Mouse (Mus musculus) stomach, embryonic 14.5 days (tissue): Measurements from ENCODE around the gene Olfr1377. TPM values are rescaled to one million over a fixed set of nuclear protein-coding genes. Genes with fewer than 3 reads are reported as not detected.
"Not testable (repeated sequence)": the region's sequence is repeated elsewhere in the genome, so short reads cannot be mapped to it uniquely, and the experiment has no call there.

Experiments
- ATAC-seq: fragments of 200-750 bp; cut with Nextera tagmentation; 2 replicates; pipeline ENCODE4 v1.8.0; 2017; ENCODE audit warnings: low read depth, moderate TSS enrichment; ENCODE audit not compliant: insufficient number of reproducible peaks, insufficient read depth, low FRiP score
- H3K27ac ChIP-seq: fragments of 300-500 bp; sonication (generic); 2 replicates; pipeline ENCODE4 v1.5.1; 2014; ENCODE audit warnings: mild to moderate bottlenecking, low read length, moderate library complexity, mixed read lengths
- H3K27me3 ChIP-seq: fragments of 300-500 bp; sonication (generic); 2 replicates; pipeline ENCODE4 v1.6.1; 2014; ENCODE audit warnings: low read length, control low read depth, mixed read lengths; ENCODE audit not compliant: control insufficient read depth, insufficient read depth
- H3K36me3 ChIP-seq: fragments of 300-500 bp; sonication (generic); 2 replicates; pipeline ENCODE4 v1.6.1; 2014; ENCODE audit warnings: mild to moderate bottlenecking, control low read depth, low read length, moderate library complexity, mixed read lengths; ENCODE audit not compliant: control insufficient read depth, insufficient read depth
- H3K4me1 ChIP-seq: fragments of 300-500 bp; sonication (generic); 2 replicates; pipeline ENCODE4 v1.6.1; 2014; ENCODE audit warnings: low read length, control low read depth, mixed read lengths; ENCODE audit not compliant: control insufficient read depth, insufficient read depth
- H3K4me2 ChIP-seq: fragments of 300-500 bp; sonication (generic); replicated peaks from 2 replicates; pipeline ENCODE4 v1.6.1; 2014; ENCODE audit warnings: low read depth, low read length, control low read depth
- H3K4me3 ChIP-seq: fragments of 300-500 bp; sonication (generic); 2 replicates; pipeline ENCODE4 v1.5.1; 2014; ENCODE audit warnings: low read depth, low read length, control low read depth
- H3K9ac ChIP-seq: fragments of 300-500 bp; sonication (generic); replicated peaks from 2 replicates; pipeline ENCODE4 v1.6.1; 2014; ENCODE audit warnings: low read depth, mild to moderate bottlenecking, control low read depth, low read length, moderate library complexity, mixed read lengths
- H3K9me3 ChIP-seq: fragments of 300-500 bp; sonication (generic); 2 replicates; pipeline ENCODE4 v1.6.1; 2016; ENCODE audit warnings: low read depth, low read length, control low read depth; ENCODE audit not compliant: control insufficient read depth
- WGBS: fragments of 180-500 bp; shearing (Covaris S2); extraction: QIAGEN DNeasy Blood & Tissue Kit; methylation state at CpG from one replicate; pipeline ENCODE4 v1.1.7; 2014; 5-methylcytosine and 5-hydroxymethylcytosine counted together
- polyA plus RNA-seq: library from polyadenylated mRNA; unstranded; fragments of >200 nt; fragmentation: Nextera tagmentation; extraction: Ambion mirVana; gene quantifications from 2 replicates; pipeline ENCODE4 v1.2.1, GENCODE M21; 2014

Gene Olfr1377
- polyA plus RNA-seq, 1 experiment from 2014 or later, result not detected

GRCm38 (mm10) chr11:51030225-51030624 is 48.5 kb downstream of the Olfr1377 start:
- no peak overlapping the region for H3K9ac ChIP-seq
- no peak overlapping the region for H3K4me2 ChIP-seq
- no peak overlapping the region for H3K4me3 ChIP-seq
- no peaks in the 10 kb centered on the region for H3K4me1 ChIP-seq
- H3K27me3 ChIP-seq, result no peaks in the 10 kb centered on the region
- no peak overlapping the region for H3K27ac ChIP-seq
- no peaks in the 10 kb centered on the region for H3K9me3 ChIP-seq
- H3K36me3 ChIP-seq, result no peaks in the 10 kb centered on the region
- WGBS, result 70% methylated on average over 2 of the region's 2 CpGs
- ATAC-seq, result no peak

DNA sequence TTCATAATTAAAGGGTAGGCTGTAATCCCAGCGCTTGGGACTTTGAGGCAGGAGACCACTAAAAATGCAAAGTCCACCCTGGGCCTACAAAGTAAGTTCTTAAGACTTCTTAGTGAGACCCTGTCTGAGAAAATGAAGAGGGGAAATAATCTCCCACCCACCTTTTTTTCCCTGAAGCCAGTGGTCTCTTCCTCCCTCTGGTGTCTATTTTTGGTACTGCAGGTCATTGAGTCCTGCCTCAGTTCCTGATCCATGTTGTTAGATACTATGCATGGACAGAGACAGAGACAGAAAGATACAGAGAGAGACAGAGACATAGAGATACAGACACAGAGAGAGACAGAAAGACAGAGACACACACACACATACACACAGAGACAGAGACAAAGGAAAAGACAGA is 51.1 kb downstream of the Olfr1377 start:
- WGBS, result 25% methylated on average over 1 of the region's 1 CpGs
- Histone ChIP-seq H3K4me1 (no peaks in the 10 kb centered on the region), H3K4me2 (no peak overlapping the region), H3K4me3 (no peak overlapping the region), H3K9me3 (no peaks in the 10 kb centered on the region), H3K27me3 (no peaks in the 10 kb centered on the region), H3K27ac (no peak overlapping the region), H3K9ac (no peak overlapping the region), H3K36me3 (no peaks in the 10 kb centered on the region)
- ATAC-seq, result no peak

DNA sequence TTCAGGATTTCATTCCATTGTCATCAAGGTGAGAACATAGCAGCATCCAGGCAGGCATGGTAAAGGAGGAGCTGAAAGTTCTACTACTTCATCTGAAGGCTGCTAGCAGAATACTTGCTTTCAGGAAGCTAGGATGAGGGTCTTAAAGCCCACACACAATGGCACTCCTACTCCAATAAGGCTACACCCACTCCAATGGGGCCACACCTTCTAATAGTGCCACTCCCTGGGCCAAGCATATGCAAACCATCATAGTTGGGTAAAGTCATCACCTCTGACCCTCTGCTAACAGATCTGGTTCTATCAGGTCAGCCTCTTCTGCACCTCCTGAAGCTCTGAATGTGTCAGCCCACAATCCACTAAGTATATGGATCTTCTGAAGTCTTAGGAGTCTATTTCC is 52.4 kb downstream of the Olfr1377 start:
- H3K27me3 ChIP-seq, H3K4me3 ChIP-seq, H3K4me2 ChIP-seq, H3K36me3 ChIP-seq, ATAC-seq, H3K9ac ChIP-seq, H3K27ac ChIP-seq, H3K9me3 ChIP-seq, H3K4me1 ChIP-seq: not testable (repeated sequence)

GRCm38 (mm10) chr11:51035951-51036350 is 54.2 kb downstream of the Olfr1377 start:
- Histone ChIP-seq H3K27ac (no peak overlapping the region), H3K4me3 (no peak overlapping the region), H3K9ac (no peak overlapping the region), H3K36me3 (no peaks in the 10 kb centered on the region), H3K9me3 (no peaks in the 10 kb centered on the region), H3K4me1 (no peaks in the 10 kb centered on the region), H3K4me2 (no peak overlapping the region), H3K27me3 (no peaks in the 10 kb centered on the region)
- no peak for ATAC-seq
- 51% methylated on average over 2 of the region's 2 CpGs for WGBS

Other genes starting within 250 kb of the Olfr1377 start
- gene Zfp354c, start 154.2 kb upstream of the Olfr1377 start, polyA plus RNA-seq, result 38.0 and 40.9 TPM in 2 replicates
- gene Zfp879, start 140.4 kb upstream of the Olfr1377 start, polyA plus RNA-seq, result 0.65 and 1.0 TPM in 2 replicates
- gene Grm6, start 131.3 kb upstream of the Olfr1377 start, polyA plus RNA-seq, result not detected in 2 replicates
- 8.4 and 9.9 TPM in 2 replicates for gene Zfp454, start 94.3 kb upstream of the Olfr1377 start, polyA plus RNA-seq
- 12.1 and 18.7 TPM in 2 replicates for gene Zfp2, start 65.8 kb upstream of the Olfr1377 start, polyA plus RNA-seq
- gene Zfp354b, start 50.3 kb upstream of the Olfr1377 start, polyA plus RNA-seq, result 2.3 and 2.9 TPM in 2 replicates
- gene 4933414I15Rik, start 38.2 kb upstream of the Olfr1377 start, polyA plus RNA-seq, result not detected in 2 replicates
- not detected in 2 replicates for gene Prop1, start 28.2 kb upstream of the Olfr1377 start, polyA plus RNA-seq
- not detected in 2 replicates for gene Olfr1378, start 15.4 kb upstream of the Olfr1377 start, polyA plus RNA-seq
- not detected in 2 replicates for gene Olfr51, start 21.6 kb downstream of the Olfr1377 start, polyA plus RNA-seq
- gene Olfr54, start 32.3 kb downstream of the Olfr1377 start, polyA plus RNA-seq, result not detected in 2 replicates
- not detected in 2 replicates for gene Olfr1375, start 66.1 kb downstream of the Olfr1377 start, polyA plus RNA-seq
- 8.9 and 9.0 TPM in 2 replicates for gene Zfp354a, start 77.3 kb downstream of the Olfr1377 start, polyA plus RNA-seq
- gene Gm12569, start 238.5 kb downstream of the Olfr1377 start, polyA plus RNA-seq, result not detected in 2 replicates